Mouse (Mus musculus): ENCODE results near the gene Speer4d. TPM values are rescaled to one million over a fixed set of nuclear protein-coding genes. Genes with fewer than 3 reads are reported as not detected.
"Not testable (repeated sequence)": the region's sequence is repeated elsewhere in the genome, so short reads cannot be mapped to it uniquely, and the experiment has no call there.

Speer4d gene
- total RNA-seq, 1 experiment from 2014 or later: not detected

DNA sequence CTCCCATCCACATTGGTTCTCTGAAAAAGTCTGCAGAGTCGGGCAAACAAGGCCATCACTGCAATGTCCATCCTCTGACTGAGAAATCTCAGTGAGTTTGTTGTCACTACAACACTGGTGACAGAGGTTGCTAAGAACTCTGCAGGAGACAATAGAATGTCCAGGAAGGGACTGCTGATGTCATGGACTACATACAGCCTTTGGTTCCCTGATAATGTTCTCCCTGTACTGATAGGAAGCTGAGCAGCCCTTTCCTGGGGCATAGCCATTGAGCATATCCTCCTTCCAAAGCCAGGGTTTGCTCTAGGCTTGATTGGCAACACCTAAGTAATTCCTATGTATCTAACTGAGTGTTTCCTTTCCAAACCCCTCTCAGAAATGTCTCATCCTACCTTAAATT lies 38.1 kb downstream of the Speer4d start, which contains the start of gene 4930572O03Rik:
TSS of gene 4930572O03Rik (minus strand) at position 101 of the 400 bp plus-strand sequence.
- ATAC-seq (replicated peaks; ENCODE audit: low read depth, poor library complexity, severe bottlenecking): not testable (repeated sequence)

DNA sequence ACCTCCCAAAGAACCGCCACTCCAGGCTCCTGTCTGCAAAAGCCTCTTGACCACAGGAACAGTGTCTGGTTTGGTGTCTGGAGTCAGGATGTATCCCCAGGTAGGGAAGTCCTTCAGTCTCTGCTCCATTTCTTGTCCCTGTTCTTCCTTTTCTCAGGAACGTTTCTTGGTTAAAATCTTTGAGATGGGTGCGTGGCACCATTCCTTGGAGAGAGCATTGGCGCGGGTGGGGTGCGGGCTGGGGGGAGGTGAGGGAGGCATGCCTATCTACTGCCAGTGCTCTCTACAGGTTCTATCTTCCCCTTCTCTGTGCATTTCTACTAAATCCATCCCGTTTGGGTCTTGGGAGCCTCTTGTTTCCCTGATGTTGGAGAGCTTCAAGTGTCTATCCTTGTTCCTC lies 45.0 kb downstream of the Speer4d start:
- ATAC-seq (replicated peaks; ENCODE audit: low read depth, poor library complexity, severe bottlenecking): not testable (repeated sequence)

DNA sequence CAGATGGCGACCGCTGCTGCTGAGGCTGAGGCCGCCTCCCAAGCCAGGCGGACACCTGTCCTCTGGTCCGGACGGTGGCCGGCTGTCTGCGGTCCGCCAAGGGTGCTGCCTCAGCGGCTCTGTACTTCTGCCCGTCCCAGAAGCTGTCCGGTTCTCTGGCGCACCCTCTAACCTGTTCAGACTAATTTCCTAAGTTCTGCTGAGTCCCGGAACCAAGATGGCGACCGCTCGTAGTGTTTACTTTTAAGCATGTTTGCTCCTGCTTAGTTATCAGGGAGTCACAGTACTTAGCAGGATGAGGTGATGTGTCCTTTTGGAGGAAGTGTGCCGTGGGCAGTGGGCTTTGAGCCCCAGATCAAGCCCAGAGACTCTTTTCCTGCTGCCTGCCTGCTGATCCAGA lies 51.9 kb downstream of the Speer4d start:
- ATAC-seq (replicated peaks; ENCODE audit: low read depth, poor library complexity, severe bottlenecking): not testable (repeated sequence)

Other genes with a start within 250 kb of the Speer4d start
- not detected in 2 replicates for gene Gm21149, start 142.5 kb upstream of the Speer4d start, total RNA-seq (2017)
- not detected in 2 replicates for gene Gm21190, start 89.8 kb upstream of the Speer4d start, total RNA-seq (2017)
- gene Gm21083, start 41.7 kb upstream of the Speer4d start, total RNA-seq (2017): not detected in 2 replicates
- gene 4930572O03Rik, start 38.0 kb downstream of the Speer4d start, total RNA-seq (2017): not detected in 2 replicates
- not detected in 2 replicates for gene Speer4c, start 95.2 kb downstream of the Speer4d start, total RNA-seq (2017)

Measured in common myeloid progenitor, adult 5-6 weeks (primary cell).